Mouse (Mus musculus) liver, adult 2 months (tissue): ENCODE measurements at regions not wholly inside any gene's neighbourhood (a gene's known extent, or its start where the extent isn't known, plus 50 kb on each side); places are given as distances from the start of the nearest gene placed in this dataset.

ENCODE experiments used
- CTCF ChIP-seq: fragments of 200-500 bp; IDR thresholded peaks from 2 replicates; pipeline ENCODE4 v1.5.1; 2011; ENCODE audit warnings: low read depth, low read length, control low read depth
- POLR2A ChIP-seq: fragments of 200-500 bp; IDR thresholded peaks from 2 replicates; pipeline ENCODE4 v1.6.1; 2011; ENCODE audit warnings: low read length, control low read depth; ENCODE audit not compliant: insufficient read depth; ENCODE audit errors: extremely low read depth

- TF ChIP-seq CTCF, result no peak
- no peak for TF ChIP-seq POLR2A
Observed at GRCm38 (mm10) chr6:99857411-99857810, 131.2 kb upstream of the Prok2 start.
